Mouse (Mus musculus) embryonic fibroblast, embryonic 13.5 days (primary cell): ENCODE results near the gene Upk2.

Experiments used
- CTCF ChIP-seq: IDR thresholded peaks from 2 replicates; pipeline ENCODE4 v1.5.1; 2011; ENCODE audit warnings: mild to moderate bottlenecking, control low read depth, low read length, moderate library complexity, borderline replicate concordance; ENCODE audit not compliant: insufficient read depth
- POLR2A ChIP-seq: IDR thresholded peaks from 2 replicates; pipeline ENCODE4 v1.6.1; 2011; ENCODE audit warnings: low read depth, mild to moderate bottlenecking, control low read depth, low read length, moderate library complexity

DNA sequence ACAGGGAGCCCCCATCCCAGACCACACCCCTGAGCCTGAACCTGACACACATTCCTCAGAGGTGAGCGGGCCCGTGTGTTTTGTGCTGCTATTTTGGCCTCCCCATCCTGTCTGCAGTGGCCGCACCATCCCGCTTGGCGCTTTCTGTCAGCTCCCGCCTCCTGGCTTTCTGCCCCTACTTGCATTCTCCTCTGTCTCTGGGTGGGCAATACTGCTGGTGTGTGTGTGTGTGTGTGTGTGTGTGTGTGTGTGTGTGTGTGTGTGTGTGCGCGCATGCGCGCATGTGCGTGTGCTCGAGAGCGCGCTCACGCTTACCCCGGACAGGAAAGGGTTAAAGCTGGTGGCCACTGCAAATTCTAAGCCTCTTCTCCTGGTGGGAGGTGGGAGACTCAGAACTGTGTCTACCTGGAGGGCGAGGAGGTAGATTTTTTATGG is 34.9 kb upstream of the Upk2 start:
- TF ChIP-seq CTCF (no peak), POLR2A (no peak)
